Comparison of ENCODE assay signal across 19 mouse cellular contexts in the genomic region with DNA sequence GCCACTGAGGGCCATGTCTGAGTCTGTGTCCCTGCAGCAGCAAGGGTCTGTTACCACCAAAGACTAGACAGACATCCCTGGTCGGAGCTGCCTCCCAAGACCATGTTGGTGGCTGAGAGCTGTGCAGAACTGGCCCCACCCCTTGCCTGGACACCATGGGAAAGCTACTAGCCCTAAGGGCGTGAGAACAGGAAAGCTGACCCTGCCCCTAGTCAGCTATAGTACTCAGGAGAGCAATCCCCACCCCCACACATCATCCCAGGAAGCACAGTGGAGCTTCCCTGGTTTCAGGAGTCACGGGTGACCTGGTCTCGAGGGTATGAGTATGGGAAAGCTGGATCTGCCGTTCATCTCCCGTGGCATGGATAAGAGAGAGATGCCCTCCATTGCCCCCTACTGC.
"Had no signal": no experiment of that assay in that cellular context is flagged by ENCODE, and none has a peak within 500 bp of the region (broad histone marks: within the 10 kb centered on the region; RNA-seq: fewer than 3 reads in every experiment).

No protein-coding gene starts in this region.

- H3K36me3 ChIP-seq: limb, embryonic 13.5 days; liver, embryonic 13.5 days; midbrain, embryonic 10.5 days; neural tube, embryonic 12.5 days; neural tube, embryonic 15.5 days had no signal

- DNase-seq: kidney, adult 9 months; kidney, postnatal 25 days; left cerebral cortex, postnatal 4 days; liver, embryonic 13.5 days; lung, adult 2 months; lung, postnatal 14 days; lung, postnatal 4 days; midbrain, embryonic 14.5 days; right cerebral cortex, adult 18-20 months; right cerebral cortex, postnatal 14 days; right cerebral cortex, postnatal 4 days; thymus, adult 2 months; thymus, postnatal 14 days; thymus, postnatal 4 days had no signal

- H3K27me3 ChIP-seq: limb, embryonic 13.5 days; liver, embryonic 13.5 days; neural tube, embryonic 12.5 days; neural tube, embryonic 15.5 days had no signal

- H3K9ac ChIP-seq: limb, embryonic 13.5 days; liver, embryonic 13.5 days; neural tube, embryonic 12.5 days; neural tube, embryonic 15.5 days had no signal

- H3K9me3 ChIP-seq: limb, embryonic 13.5 days; liver, embryonic 13.5 days; midbrain, embryonic 10.5 days; neural tube, embryonic 12.5 days; neural tube, embryonic 15.5 days had no signal

- H3K4me3 ChIP-seq: limb, embryonic 13.5 days; liver, embryonic 13.5 days; midbrain, embryonic 10.5 days; neural tube, embryonic 12.5 days; neural tube, embryonic 15.5 days had no signal

- H3K4me2 ChIP-seq: limb, embryonic 13.5 days; liver, embryonic 13.5 days; neural tube, embryonic 12.5 days; neural tube, embryonic 15.5 days had no signal

- H3K27ac ChIP-seq: limb, embryonic 13.5 days; liver, embryonic 13.5 days; midbrain, embryonic 10.5 days; neural tube, embryonic 12.5 days; neural tube, embryonic 15.5 days; stomach, postnatal 0 days had no signal

- H3K4me1 ChIP-seq: liver, embryonic 13.5 days had no signal
